Mouse (Mus musculus) forebrain, embryonic 11.5 days (tissue): ENCODE measurements at regions not wholly inside any gene's neighbourhood (a gene's known extent, or its start where the extent isn't known, plus 50 kb on each side); places are given as distances from the start of the nearest gene placed in this dataset.
A peak's percentile ranks its signal among the peaks of the same experiment; 100 is the strongest.

Experiments
- ATAC-seq: fragments of 200-750 bp; cut with Nextera tagmentation; replicated peaks from 2 replicates; pipeline ENCODE4 v1.8.0; 2017; ENCODE audit warnings: moderate TSS enrichment; ENCODE audit not compliant: low FRiP score
- DNase-seq: peaks from one replicate; pipeline ENCODE4 v3.0.0-alpha.2; 2017; ENCODE audit warnings: low spot score
- H3K27ac ChIP-seq: fragments of 300-500 bp; sonication (generic); 2 replicates; pipeline ENCODE4 v1.5.1; 2014; ENCODE audit warnings: low read depth, low read length
- H3K27me3 ChIP-seq: fragments of 300-500 bp; sonication (generic); 2 replicates; pipeline ENCODE4 v1.6.1; 2014; ENCODE audit warnings: mild to moderate bottlenecking, low read length, mixed read lengths; ENCODE audit not compliant: control insufficient read depth, insufficient read depth
- H3K36me3 ChIP-seq: fragments of 300-500 bp; sonication (generic); 2 replicates; pipeline ENCODE4 v1.6.1; 2014; ENCODE audit warnings: mild to moderate bottlenecking, low read length, moderate library complexity, mixed read lengths; ENCODE audit not compliant: control insufficient read depth, insufficient read depth
- H3K4me1 ChIP-seq: fragments of 300-500 bp; sonication (generic); replicated peaks from 2 replicates; pipeline ENCODE4 v1.6.1; 2014; ENCODE audit warnings: low read length, mixed read lengths; ENCODE audit not compliant: control insufficient read depth, insufficient read depth
- H3K4me2 ChIP-seq: fragments of 300-500 bp; sonication (generic); 2 replicates; pipeline ENCODE4 v1.6.1; 2014; ENCODE audit warnings: low read depth, mild to moderate bottlenecking, low read length, moderate library complexity, mixed read lengths; ENCODE audit not compliant: severe bottlenecking
- H3K4me3 ChIP-seq: fragments of 300-500 bp; sonication (generic); 2 replicates; pipeline ENCODE4 v1.5.1; 2014; ENCODE audit warnings: low read depth, low read length
- H3K9ac ChIP-seq: fragments of 300-500 bp; sonication (generic); 2 replicates; pipeline ENCODE4 v1.6.1; 2014; ENCODE audit warnings: low read length
- H3K9me3 ChIP-seq: fragments of 300-500 bp; sonication (generic); 2 replicates; pipeline ENCODE4 v1.6.1; 2016; ENCODE audit warnings: low read length, mixed read lengths; ENCODE audit not compliant: control insufficient read depth
- WGBS: fragments of 180-500 bp; shearing (Covaris S2); extraction: QIAGEN DNeasy Blood & Tissue Kit; methylation state at CpG from one replicate; pipeline ENCODE4 v1.1.7; 2014; 5-methylcytosine and 5-hydroxymethylcytosine counted together

GRCm38 (mm10) chr6:52479200-52479599, 161.0 kb downstream of the Hibadh start:
- 82% methylated on average over 12 of the region's 12 CpGs for WGBS
- H3K4me3 ChIP-seq, result no peak overlapping the region
- DNase-seq (no peak), ATAC-seq (no peak)
- no peak overlapping the region for H3K27ac ChIP-seq
- H3K36me3 ChIP-seq, result no peaks in the 10 kb centered on the region
- no peaks in the 10 kb centered on the region for H3K27me3 ChIP-seq
- H3K4me2 ChIP-seq, result no peak overlapping the region
- no peak overlapping the region for H3K9ac ChIP-seq
- no peaks in the 10 kb centered on the region for H3K9me3 ChIP-seq
- H3K4me1 ChIP-seq, result no peaks in the 10 kb centered on the region

GRCm38 (mm10) chr6:52481975-52482374, 158.2 kb downstream of the Hibadh start:
- no peak overlapping the region for H3K4me2 ChIP-seq
- no peak for DNase-seq
- H3K36me3 ChIP-seq, result no peaks in the 10 kb centered on the region
- H3K27me3 ChIP-seq, result no peaks in the 10 kb centered on the region; the same call in 1 of the 2 replicates
- no peak overlapping the region for H3K27ac ChIP-seq
- no peak overlapping the region for H3K9ac ChIP-seq
- no peak overlapping the region for H3K4me3 ChIP-seq
- no peak for ATAC-seq
- WGBS, result 87% methylated on average over 7 of the region's 7 CpGs
- 0 out of 2 replicates have a peak, but pooled peaks cover 2% of the 10 kb centered on the region for H3K4me1 ChIP-seq
- H3K9me3 ChIP-seq, result no peaks in the 10 kb centered on the region

GRCm38 (mm10) chr6:52486146-52486545, 154.0 kb downstream of the Hibadh start:
- Histone ChIP-seq H3K4me1 (0 out of 2 replicates have a peak, but pooled peaks cover 2% of the 10 kb centered on the region), H3K4me2 (no peak overlapping the region), H3K27ac (no peak overlapping the region), H3K27me3 (no peaks in the 10 kb centered on the region; the same call in 1 of the 2 replicates), H3K4me3 (no peak overlapping the region), H3K9me3 (no peaks in the 10 kb centered on the region), H3K9ac (no peak overlapping the region), H3K36me3 (no peaks in the 10 kb centered on the region)
- DNase-seq (no peak), ATAC-seq (no peak)
- WGBS, result 68% methylated on average over 9 of the region's 9 CpGs

- DNase-seq, result no peak
- ATAC-seq, result no peak
- Histone ChIP-seq H3K27me3 (no peaks in the 10 kb centered on the region; the same call in 1 of the 2 replicates), H3K36me3 (no peaks in the 10 kb centered on the region), H3K9ac (no peak overlapping the region), H3K4me1 (0 out of 2 replicates have a peak, but pooled peaks cover 2% of the 10 kb centered on the region), H3K27ac (no peak overlapping the region), H3K4me2 (no peak overlapping the region), H3K9me3 (no peaks in the 10 kb centered on the region), H3K4me3 (no peak overlapping the region)
- 90% methylated on average over 4 of the region's 4 CpGs for WGBS
Observed at GRCm38 (mm10) chr6:52486655-52487054, 153.5 kb downstream of the Hibadh start.

- 96% methylated on average over 5 of the region's 5 CpGs for WGBS
- no peak for DNase-seq
- Histone ChIP-seq H3K9me3 (no peaks in the 10 kb centered on the region), H3K27me3 (no peaks in the 10 kb centered on the region; the same call in 1 of the 2 replicates), H3K4me2 (no peak overlapping the region), H3K4me3 (no peak overlapping the region), H3K9ac (no peak overlapping the region), H3K4me1 (0 out of 2 replicates have a peak, but pooled peaks cover 2% of the 10 kb centered on the region), H3K27ac (no peak overlapping the region), H3K36me3 (no peaks in the 10 kb centered on the region)
- no peak for ATAC-seq
Observed at GRCm38 (mm10) chr6:52487861-52488260, 152.3 kb downstream of the Hibadh start.

- Histone ChIP-seq H3K4me2 (no peak overlapping the region), H3K4me1 (no peaks in the 10 kb centered on the region), H3K9ac (no peak overlapping the region), H3K9me3 (no peaks in the 10 kb centered on the region), H3K27ac (no peak overlapping the region), H3K27me3 (no peaks in the 10 kb centered on the region; the same call in 1 of the 2 replicates), H3K36me3 (no peaks in the 10 kb centered on the region), H3K4me3 (no peak overlapping the region)
- 78% methylated on average over 14 of the region's 14 CpGs for WGBS
- ATAC-seq (no peak), DNase-seq (peak; percentile 23)
Observed at GRCm38 (mm10) chr6:52490264-52490775, 149.9 kb downstream of the Hibadh start.

GRCm38 (mm10) chr6:52495301-52495700, 144.9 kb downstream of the Hibadh start:
- Histone ChIP-seq H3K4me1 (no peaks in the 10 kb centered on the region), H3K9me3 (no peaks in the 10 kb centered on the region), H3K27me3 (no peaks in the 10 kb centered on the region), H3K27ac (no peak overlapping the region), H3K4me2 (no peak overlapping the region), H3K36me3 (no peaks in the 10 kb centered on the region), H3K4me3 (no peak overlapping the region), H3K9ac (no peak overlapping the region)
- DNase-seq, result no peak
- WGBS, result 95% methylated on average over 3 of the region's 3 CpGs
- no peak for ATAC-seq

- no peak for ATAC-seq
- H3K9me3 ChIP-seq, result no peaks in the 10 kb centered on the region
- no peak overlapping the region for H3K4me2 ChIP-seq
- WGBS, result 86% methylated on average over 5 of the region's 5 CpGs
- no peak overlapping the region for H3K27ac ChIP-seq
- no peak overlapping the region for H3K4me3 ChIP-seq
- H3K36me3 ChIP-seq, result no peaks in the 10 kb centered on the region
- no peaks in the 10 kb centered on the region for H3K27me3 ChIP-seq
- no peaks in the 10 kb centered on the region for H3K4me1 ChIP-seq
- H3K9ac ChIP-seq, result no peak overlapping the region
- no peak for DNase-seq
Observed at GRCm38 (mm10) chr6:52495855-52496254, 144.3 kb downstream of the Hibadh start.
